Mouse (Mus musculus): ENCODE measurements at regions not wholly inside any gene's neighbourhood (a gene's known extent, or its start where the extent isn't known, plus 50 kb on each side); places are given as distances from the start of the nearest gene placed in this dataset.

GRCm38 (mm10) chr3:82781464-82781863 is 94.8 kb downstream of the Rbm46 start:
- no peak for DNase-seq (ENCODE audit: extremely low spot score)

- no peak for DNase-seq (ENCODE audit: extremely low spot score)
Observed at GRCm38 (mm10) chr3:82770512-82771270, 105.6 kb downstream of the Rbm46 start.

GRCm38 (mm10) chr3:82767484-82767883 is 108.8 kb downstream of the Rbm46 start:
- DNase-seq (ENCODE audit: extremely low spot score) = peak; percentile 14

- DNase-seq (ENCODE audit: extremely low spot score) = no peak
Observed at GRCm38 (mm10) chr3:82759946-82760345, 116.3 kb downstream of the Rbm46 start.

- DNase-seq (ENCODE audit: extremely low spot score) = no peak
Observed at GRCm38 (mm10) chr3:82758967-82759366, 117.3 kb downstream of the Rbm46 start.

- DNase-seq (ENCODE audit: extremely low spot score) = peak; percentile 68
Observed at GRCm38 (mm10) chr3:82725546-82725945, 150.7 kb downstream of the Rbm46 start.

- DNase-seq (ENCODE audit: extremely low spot score) = no peak
Observed at GRCm38 (mm10) chr3:82707628-82708027, 159.7 kb upstream of the Npy2r start.

- DNase-seq (ENCODE audit: extremely low spot score) = no peak
Observed at GRCm38 (mm10) chr3:82692131-82692530, 144.2 kb upstream of the Npy2r start.

GRCm38 (mm10) chr3:82656159-82656874 is 108.4 kb upstream of the Npy2r start:
- no peak for DNase-seq (ENCODE audit: extremely low spot score)

- no peak for DNase-seq (ENCODE audit: extremely low spot score)
Observed at GRCm38 (mm10) chr3:82652346-82652745, 104.5 kb upstream of the Npy2r start.

- no peak for DNase-seq (ENCODE audit: extremely low spot score)
Observed at GRCm38 (mm10) chr3:82640052-82640451, 92.2 kb upstream of the Npy2r start.

- DNase-seq (ENCODE audit: extremely low spot score) = peak; percentile 2
Observed at GRCm38 (mm10) chr3:82636666-82637065, 88.8 kb upstream of the Npy2r start.

- DNase-seq (ENCODE audit: extremely low spot score) = no peak
Observed at GRCm38 (mm10) chr3:82620418-82621003, 72.6 kb upstream of the Npy2r start.

GRCm38 (mm10) chr3:82619371-82619770 is 71.5 kb upstream of the Npy2r start:
- no peak for DNase-seq (ENCODE audit: extremely low spot score)

GRCm38 (mm10) chr3:82601880-82602279 is 54.0 kb upstream of the Npy2r start:
- DNase-seq (ENCODE audit: extremely low spot score) = no peak

- DNase-seq (ENCODE audit: extremely low spot score) = no peak
Observed at GRCm38 (mm10) chr3:82598656-82599055, 50.8 kb upstream of the Npy2r start.
